In genomic region chr10:18696461-18696860, GRCm38 (mm10) we compare ENCODE assay signal across 23 mouse cellular contexts. TPM values are rescaled to one million over a fixed set of nuclear protein-coding genes. Genes with fewer than 3 reads are reported as not detected.
A peak's percentile ranks its signal among the peaks of the same experiment; 100 is the strongest.
DNase-seq lines count a peak whose midpoint lies in the region; ATAC-seq and TF ChIP-seq lines count a peak whose summit lies in the region.
"Had no signal": no experiment of that assay in that cellular context is flagged by ENCODE, and none has a peak within 500 bp of the region (broad histone marks: within the 10 kb centered on the region; RNA-seq: fewer than 3 reads in every experiment).

No protein-coding gene starts in this region.

- no peaks in the 10 kb centered on the region for H3K36me3 ChIP-seq in embryonic facial prominence, embryonic 10.5 days (replicated peaks)
- H3K36me3 ChIP-seq in forebrain, embryonic 15.5 days: peaks cover 7% of the 10 kb centered on the region; the same call in 1 of the 2 replicates
- H3K36me3 ChIP-seq: heart, embryonic 10.5 days had no signal

- no peak for TF ChIP-seq CTCF in layer of hippocampus, adult 2 months (conservative IDR thresholded peaks at IDR 0.05)

- no peaks in the 10 kb centered on the region for H3K27me3 ChIP-seq in embryonic facial prominence, embryonic 10.5 days (replicated peaks; ENCODE audit: low read depth, poor library complexity, severe bottlenecking)
- no peaks in the 10 kb centered on the region for H3K27me3 ChIP-seq in forebrain, embryonic 15.5 days
- H3K27me3 ChIP-seq: CH12.LX; hindbrain, embryonic 12.5 days; Patski had no signal

- H3K9me3 ChIP-seq in embryonic facial prominence, embryonic 10.5 days: no peaks in the 10 kb centered on the region
- H3K9me3 ChIP-seq in forebrain, embryonic 15.5 days: no peaks in the 10 kb centered on the region
- H3K9me3 ChIP-seq: heart, embryonic 10.5 days; hindbrain, embryonic 12.5 days had no signal

- peaks cover 8% of the 10 kb centered on the region for H3K4me1 ChIP-seq in embryonic facial prominence, embryonic 10.5 days
- peaks cover 16% of the 10 kb centered on the region for H3K4me1 ChIP-seq in forebrain, embryonic 15.5 days
- H3K4me1 ChIP-seq: heart, embryonic 10.5 days had no signal

- 55% methylated on average over 6 of the region's 6 CpGs for WGBS in embryonic facial prominence, embryonic 10.5 days
- 38% methylated on average over 6 of the region's 6 CpGs for WGBS in forebrain, embryonic 15.5 days

- ATAC-seq in forebrain, embryonic 15.5 days (replicated peaks): 0 out of 2 replicates have a peak, but pooled peaks have one; percentile 35
- ATAC-seq: activated CD4-positive, CD25-positive, alpha-beta regulatory T cell, adult 4 months; hindbrain, embryonic 16.5 days; inflammation-experienced regulatory T-cells, adult 6 months; intestine, postnatal 0 days; Patski had no signal

- peak in 1 of 2 experiments; percentile 45 for DNase-seq in layer of hippocampus, adult 2 months (ENCODE audit: low spot score in 2 of 2)
- no peak for DNase-seq in layer of hippocampus, adult 9-11 months
- DNase-seq in brain, adult 2 months (ENCODE audit: low read depth, low spot score): peak; percentile 51
- peak; percentile 14 for DNase-seq in embryonic facial prominence, embryonic 10.5 days (ENCODE audit: low spot score)
- DNase-seq in yolk sac, embryonic 10.5 days (ENCODE audit: low spot score): no peak
- no peak for DNase-seq in heart, adult 8-10 months (ENCODE audit: low spot score)
- DNase-seq: adrenal gland, postnatal 25 days; cerebellum, adult 11 months; cerebellum, adult 8-10 months; cerebellum, postnatal 14 days; gastrocnemius, postnatal 36 days; heart, adult 11 months; heart, postnatal 10 days; heart, postnatal 4 days had no signal

- H3K9ac ChIP-seq in forebrain, embryonic 15.5 days (replicated peaks): no peak overlapping the region
- H3K9ac ChIP-seq: hindbrain, embryonic 12.5 days had no signal

- H3K27ac ChIP-seq in layer of hippocampus, adult 2 months: 0 out of 2 replicates have a peak overlapping the region, but pooled peaks have one; percentile 40
- H3K27ac ChIP-seq in embryonic facial prominence, embryonic 10.5 days (replicated peaks): no peak overlapping the region
- H3K27ac ChIP-seq in forebrain, embryonic 15.5 days (replicated peaks): no peak overlapping the region
- H3K27ac ChIP-seq: heart, embryonic 10.5 days; hindbrain, embryonic 12.5 days had no signal

- no peak overlapping the region for H3K4me3 ChIP-seq in layer of hippocampus, adult 2 months
- H3K4me3 ChIP-seq in embryonic facial prominence, embryonic 10.5 days: no peak overlapping the region
- no peak overlapping the region for H3K4me3 ChIP-seq in forebrain, embryonic 15.5 days
- H3K4me3 ChIP-seq: heart, embryonic 10.5 days; hindbrain, embryonic 12.5 days had no signal

- H3K4me2 ChIP-seq in forebrain, embryonic 15.5 days (replicated peaks): no peak overlapping the region
- H3K4me2 ChIP-seq: hindbrain, embryonic 12.5 days had no signal

RNA-seq across cellular contexts. Expression of gene Arfgef3, which starts 47.3 kb away (rescaled TPM):
- total RNA-seq in layer of hippocampus, adult 2 months (2021): 10 to 100 TPM; 86.1 to 87.7 TPM
- 0.50 and 0.55 TPM in 2 replicates for polyA plus RNA-seq in embryonic facial prominence, embryonic 10.5 days (2016; fragmentation: Nextera tagmentation; extraction: Ambion mirVana)
- polyA plus RNA-seq in forebrain, embryonic 15.5 days (2015; fragmentation: Nextera tagmentation; extraction: Ambion mirVana): 5.0 TPM in 2 replicates
- total RNA-seq in heart, adult 8-10 months (2022): under 1 TPM; 0.16 to 0.31 (median 0.22) TPM

Comparison
In these comparisons a context has a peak if more than half of its experiments do, and no peak if none do; other contexts are left out.
1. DNase-seq: peak in brain, adult 2 months (single experiment) and embryonic facial prominence, embryonic 10.5 days (single experiment); none in layer of hippocampus, adult 9-11 months (single experiment), yolk sac, embryonic 10.5 days (single experiment) and heart, adult 8-10 months (single experiment).
2. RNA of gene Arfgef3, which starts 47.3 kb away (total RNA-seq): 86.1 to 87.7 TPM in layer of hippocampus, adult 2 months; 0.16 to 0.31 TPM in heart, adult 8-10 months; every median in the first group is over 10 times any median in the second.